Mouse (Mus musculus) liver, embryonic 12.5 days (tissue): ENCODE data around the gene Cpn2. TPM values are rescaled to one million over a fixed set of nuclear protein-coding genes. Genes with fewer than 3 reads are reported as not detected.

Experiments used
- polyA plus RNA-seq: library from polyadenylated mRNA; unstranded; fragments of >200 nt; fragmentation: Nextera tagmentation; extraction: Ambion mirVana; gene quantifications from 2 replicates; pipeline ENCODE4 v1.2.1, GENCODE M21; 2016

Gene Cpn2
- polyA plus RNA-seq, 1 experiment from 2014 or later: 1.5 TPM

Other genes with a start within 250 kb of the Cpn2 start
- gene Hes1, start 203.1 kb downstream of the Cpn2 start, polyA plus RNA-seq: 12.5 and 12.7 TPM in 2 replicates
- gene Lrrc15, start 15.8 kb upstream of the Cpn2 start, polyA plus RNA-seq: 0.02 TPM in 1 of 2 replicates, not detected in the other
- gene Gp5, start 43.3 kb upstream of the Cpn2 start, polyA plus RNA-seq: 31.3 and 32.1 TPM in 2 replicates
- gene Atp13a3, start 138.5 kb upstream of the Cpn2 start, polyA plus RNA-seq: 17.7 and 18.5 TPM in 2 replicates